Mouse (Mus musculus): ENCODE results near the gene Olfr487. TPM values are rescaled to one million over a fixed set of nuclear protein-coding genes. Genes with fewer than 3 reads are reported as not detected.
"Not testable (repeated sequence)": the region's sequence is repeated elsewhere in the genome, so short reads cannot be mapped to it uniquely, and the experiment has no call there.

Gene Olfr487
- polyA plus RNA-seq (2016; fragmentation: Nextera tagmentation; extraction: Ambion mirVana), result not detected in 2 replicates

GRCm38 (mm10) chr7:108214536-108214935 lies at the start of gene Olfr487:
Gene Olfr487, minus strand, starts transcription at chr7:108214636.
- H3K27ac ChIP-seq; H3K36me3 ChIP-seq; H3K9me3 ChIP-seq (replicated peaks); H3K27me3 ChIP-seq (replicated peaks); ATAC-seq; H3K4me1 ChIP-seq; H3K4me3 ChIP-seq; H3K4me2 ChIP-seq; H3K9ac ChIP-seq: not testable (repeated sequence)

- H3K9ac ChIP-seq, result no peak within 1 kb of the TSS
- H3K27me3 ChIP-seq (replicated peaks), result no peaks in the 10 kb centered on the region
- no peak within 1 kb of the TSS for H3K4me3 ChIP-seq
- ATAC-seq, result no peak
- no peaks in the 10 kb centered on the region for H3K4me1 ChIP-seq
- H3K27ac ChIP-seq, result no peak within 1 kb of the TSS
- no peak within 1 kb of the TSS for H3K4me2 ChIP-seq
- H3K36me3 ChIP-seq, result no peaks in the 10 kb centered on the region
- H3K9me3 ChIP-seq (replicated peaks), result 0 out of 2 replicates have a peak, but pooled peaks cover under 1% of the 10 kb centered on the region
Measured at GRCm38 (mm10) chr7:108258247-108258646, 43.8 kb upstream of the Olfr487 start, which contains the start of gene Olfr488. Gene Olfr488, minus strand, starts transcription at chr7:108258347.

GRCm38 (mm10) chr7:108233551-108233950 lies 19.1 kb upstream of the Olfr487 start:
- no peaks in the 10 kb centered on the region for H3K4me1 ChIP-seq
- no peaks in the 10 kb centered on the region for H3K36me3 ChIP-seq
- no peaks in the 10 kb centered on the region for H3K9me3 ChIP-seq (replicated peaks)
- H3K4me2 ChIP-seq, result no peak overlapping the region
- H3K4me3 ChIP-seq, result no peak overlapping the region
- 65% methylated on average over 3 of the region's 3 CpGs for WGBS (ENCODE audit: insufficient replicate concordance)
- H3K27ac ChIP-seq, result no peak overlapping the region
- H3K9ac ChIP-seq, result no peak overlapping the region
- no peak for ATAC-seq
- no peaks in the 10 kb centered on the region for H3K27me3 ChIP-seq (replicated peaks)

- WGBS (ENCODE audit: insufficient replicate concordance), result 68% methylated on average over 6 of the region's 6 CpGs
- no peak for ATAC-seq
- Histone ChIP-seq H3K9ac (no peak overlapping the region), H3K27me3 (replicated peaks) (no peaks in the 10 kb centered on the region), H3K4me2 (no peak overlapping the region), H3K4me3 (no peak overlapping the region), H3K9me3 (replicated peaks) (peaks cover 3% of the 10 kb centered on the region; the same call in 1 of the 2 replicates), H3K36me3 (no peaks in the 10 kb centered on the region), H3K27ac (no peak overlapping the region), H3K4me1 (no peaks in the 10 kb centered on the region)
Measured at GRCm38 (mm10) chr7:108196938-108197337, 17.5 kb downstream of the Olfr487 start.

- ATAC-seq; H3K27ac ChIP-seq; H3K4me1 ChIP-seq; H3K4me3 ChIP-seq; H3K4me2 ChIP-seq; H3K27me3 ChIP-seq (replicated peaks); H3K36me3 ChIP-seq; H3K9ac ChIP-seq; H3K9me3 ChIP-seq (replicated peaks): not testable (repeated sequence)
- 49% methylated on average over 3 of the region's 3 CpGs for WGBS (ENCODE audit: insufficient replicate concordance)
Measured at GRCm38 (mm10) chr7:108196337-108196736, 18.1 kb downstream of the Olfr487 start.

- 37% methylated on average over 1 of the region's 1 CpGs for WGBS (ENCODE audit: insufficient replicate concordance)
- ATAC-seq; H3K4me2 ChIP-seq; H3K27ac ChIP-seq; H3K9ac ChIP-seq; H3K4me3 ChIP-seq; H3K4me1 ChIP-seq; H3K27me3 ChIP-seq (replicated peaks); H3K36me3 ChIP-seq; H3K9me3 ChIP-seq (replicated peaks): not testable (repeated sequence)
Measured at GRCm38 (mm10) chr7:108192714-108193113, 21.7 kb downstream of the Olfr487 start.

GRCm38 (mm10) chr7:108191196-108191595 lies 23.2 kb downstream of the Olfr487 start:
- H3K4me1 ChIP-seq; H3K4me3 ChIP-seq; H3K27ac ChIP-seq; ATAC-seq; H3K9me3 ChIP-seq (replicated peaks); H3K36me3 ChIP-seq; H3K4me2 ChIP-seq; H3K27me3 ChIP-seq (replicated peaks); H3K9ac ChIP-seq: not testable (repeated sequence)
- WGBS (ENCODE audit: insufficient replicate concordance), result 71% methylated on average over 2 of the region's 2 CpGs

- not testable (repeated sequence) for H3K9ac ChIP-seq; ATAC-seq; H3K36me3 ChIP-seq; H3K4me1 ChIP-seq; H3K4me3 ChIP-seq; H3K27ac ChIP-seq; H3K4me2 ChIP-seq; H3K27me3 ChIP-seq (replicated peaks); H3K9me3 ChIP-seq (replicated peaks)
- 74% methylated on average over 2 of the region's 2 CpGs for WGBS (ENCODE audit: insufficient replicate concordance)
Measured at GRCm38 (mm10) chr7:108185237-108185636, 29.2 kb downstream of the Olfr487 start.

GRCm38 (mm10) chr7:108184401-108184800 lies 30.0 kb downstream of the Olfr487 start:
- ATAC-seq; H3K36me3 ChIP-seq; H3K27ac ChIP-seq; H3K4me1 ChIP-seq; H3K9ac ChIP-seq; H3K9me3 ChIP-seq (replicated peaks); H3K4me3 ChIP-seq; H3K4me2 ChIP-seq; H3K27me3 ChIP-seq (replicated peaks): not testable (repeated sequence)
- WGBS (ENCODE audit: insufficient replicate concordance), result 63% methylated on average over 3 of the region's 3 CpGs

- not testable (repeated sequence) for H3K4me1 ChIP-seq; H3K9ac ChIP-seq; H3K9me3 ChIP-seq (replicated peaks); H3K36me3 ChIP-seq; H3K4me2 ChIP-seq; H3K27ac ChIP-seq; H3K4me3 ChIP-seq; H3K27me3 ChIP-seq (replicated peaks); ATAC-seq
- 71% methylated on average over 1 of the region's 1 CpGs for WGBS (ENCODE audit: insufficient replicate concordance)
Measured at GRCm38 (mm10) chr7:108172642-108173041, 41.8 kb downstream of the Olfr487 start, which contains the start of gene Olfr486. Gene Olfr486, minus strand, starts transcription at chr7:108172742.

GRCm38 (mm10) chr7:108159771-108160170 lies 54.7 kb downstream of the Olfr487 start, which contains the start of gene Olfr485:
Gene Olfr485, minus strand, starts transcription at chr7:108159871.
- Histone ChIP-seq H3K4me1 (no peaks in the 10 kb centered on the region), H3K36me3 (no peaks in the 10 kb centered on the region), H3K27ac (no peak within 1 kb of the TSS), H3K9ac (no peak within 1 kb of the TSS), H3K4me3 (no peak within 1 kb of the TSS), H3K9me3 (replicated peaks) (no peaks in the 10 kb centered on the region), H3K27me3 (replicated peaks) (no peaks in the 10 kb centered on the region), H3K4me2 (no peak within 1 kb of the TSS)
- ATAC-seq, result no peak

All from liver, embryonic 12.5 days (tissue).